Mouse (Mus musculus) bone marrow, adult 2 months (tissue): Measurements from ENCODE around the gene Xkr7. TPM values are rescaled to one million over a fixed set of nuclear protein-coding genes. Genes with fewer than 3 reads are reported as not detected.

ENCODE experiments used
- H3K27ac ChIP-seq: fragments of 200-500 bp; 2 replicates; pipeline ENCODE4 v1.5.1; 2012; ENCODE audit warnings: low read depth, mild to moderate bottlenecking, control low read depth, inconsistent platforms, low read length; ENCODE audit not compliant: control insufficient read depth, poor library complexity, insufficient read depth
- H3K4me1 ChIP-seq: fragments of 200-500 bp; 2 replicates; pipeline ENCODE4 v1.6.1; 2011; ENCODE audit warnings: low read length; ENCODE audit not compliant: control insufficient read depth, insufficient read depth
- H3K4me3 ChIP-seq: fragments of 200-500 bp; replicated peaks from 2 replicates; pipeline ENCODE3; 2011; ENCODE audit warnings: mild to moderate bottlenecking, low read depth, low read length, control low read depth; ENCODE audit not compliant: control insufficient read depth
- CTCF ChIP-seq: fragments of 200-500 bp; IDR thresholded peaks from 2 replicates; pipeline ENCODE4 v1.5.1; 2011; ENCODE audit warnings: low read length, control low read depth; ENCODE audit not compliant: control insufficient read depth, insufficient read depth
- POLR2A ChIP-seq: fragments of 200-500 bp; IDR thresholded peaks from 2 replicates; pipeline ENCODE4 v1.6.1; 2011; ENCODE audit warnings: low read depth, mild to moderate bottlenecking, control low read depth, low read length, borderline replicate concordance; ENCODE audit not compliant: control insufficient read depth
- WGBS: fragments of 180-500 bp; shearing (Covaris S2); methylation state at CpG from one replicate; pipeline ENCODE4 v1.1.7; 2018; 5-methylcytosine and 5-hydroxymethylcytosine counted together
- polyA plus RNA-seq: library from polyadenylated mRNA; stranded (reverse); fragments of >200 nt; gene quantifications from 2 replicates; pipeline ENCODE4 v1.2.4, GENCODE M21; 2011; ENCODE audit warnings: low replicate concordance; ENCODE audit not compliant: missing spikeins, insufficient read depth, insufficient read length

Xkr7 gene
- polyA plus RNA-seq, 1 experiment: not detected

GRCm38 (mm10) chr2:153055270-153055920 is 23.7 kb downstream of the Xkr7 start:
- Histone ChIP-seq H3K4me3 (no peak overlapping the region), H3K4me1 (peaks cover 1% of the 10 kb centered on the region; the same call in 1 of the 2 replicates), H3K27ac (no peak overlapping the region)
- WGBS: 58% methylated on average over 6 of the region's 6 CpGs
- TF ChIP-seq POLR2A (no peak), CTCF (no peak)

DNA sequence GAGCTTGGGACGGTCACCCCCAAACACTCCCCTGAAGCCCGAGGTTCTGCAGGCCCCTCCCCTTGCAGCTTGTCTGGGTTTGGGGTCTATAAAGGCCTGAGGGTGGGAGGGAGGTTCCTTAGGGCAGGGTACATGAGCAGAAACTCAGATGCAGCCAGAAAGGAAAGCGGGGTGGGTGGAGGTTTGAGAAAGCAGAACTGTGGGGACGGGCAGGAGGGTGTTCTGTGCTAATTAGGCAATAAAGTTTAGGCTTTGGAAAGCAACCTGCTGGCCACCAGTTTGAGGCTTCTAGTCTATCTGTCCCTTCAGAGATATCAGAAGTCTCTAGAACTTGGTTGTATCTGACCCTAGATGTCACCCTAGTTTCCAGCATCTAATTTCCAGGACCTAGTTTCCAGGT is 26.7 kb downstream of the Xkr7 start:
- Histone ChIP-seq H3K27ac (no peak overlapping the region), H3K4me3 (no peak overlapping the region), H3K4me1 (no peaks in the 10 kb centered on the region; the same call in 1 of the 2 replicates)
- WGBS: 23% methylated on average over 4 of the region's 4 CpGs
- TF ChIP-seq POLR2A (no peak), CTCF (no peak)

DNA sequence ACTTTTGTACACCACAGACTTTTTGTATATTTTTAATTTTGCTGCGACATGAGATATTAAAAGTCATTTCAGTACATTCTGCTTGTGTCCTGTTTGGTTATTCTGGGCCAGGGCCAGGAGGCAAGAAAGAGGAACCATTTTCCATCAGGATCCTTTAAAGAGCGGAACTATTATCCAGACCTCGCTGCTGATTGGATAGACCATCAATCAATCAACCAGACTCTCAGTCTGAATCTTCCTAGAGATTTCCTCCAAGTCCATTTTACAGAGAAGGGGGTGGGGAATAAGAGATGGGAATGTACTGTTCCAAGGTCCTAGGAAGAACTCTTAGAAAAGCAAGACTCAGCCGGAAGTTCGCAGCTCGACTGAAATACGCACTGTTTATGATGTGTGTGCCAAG is 28.6 kb downstream of the Xkr7 start:
- no peak for TF ChIP-seq CTCF
- TF ChIP-seq POLR2A: no peak
- WGBS: 85% methylated on average over 7 of the region's 7 CpGs
- no peak overlapping the region for H3K27ac ChIP-seq
- H3K4me1 ChIP-seq: peaks cover 3% of the 10 kb centered on the region
- H3K4me3 ChIP-seq: no peak overlapping the region

DNA sequence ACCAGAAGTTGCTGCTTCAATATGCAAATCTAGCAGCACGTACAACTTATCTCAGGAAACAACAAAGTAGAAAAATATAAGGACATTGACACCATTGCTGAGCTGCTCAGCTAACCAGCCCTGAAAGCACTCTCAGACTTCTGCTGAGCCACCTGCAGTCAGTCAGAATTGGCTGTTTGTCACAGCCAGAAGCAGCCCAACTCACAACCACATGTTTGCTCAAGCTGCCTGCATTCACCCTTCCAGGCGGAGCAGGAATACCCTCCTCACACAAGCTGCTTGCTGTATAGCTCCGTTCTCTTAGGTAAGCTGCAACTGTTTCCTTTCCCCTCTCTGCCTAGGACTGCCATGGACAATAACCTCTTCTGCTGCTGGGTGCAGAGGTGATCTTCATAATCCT is 31.7 kb downstream of the Xkr7 start:
- TF ChIP-seq CTCF: no peak
- no peak for TF ChIP-seq POLR2A
- no peak overlapping the region for H3K4me3 ChIP-seq
- 41% methylated on average over 3 of the region's 3 CpGs for WGBS
- peak overlapping the region; percentile 44; the same call in 1 of the 2 replicates for H3K27ac ChIP-seq
- peaks cover 5% of the 10 kb centered on the region for H3K4me1 ChIP-seq

DNA sequence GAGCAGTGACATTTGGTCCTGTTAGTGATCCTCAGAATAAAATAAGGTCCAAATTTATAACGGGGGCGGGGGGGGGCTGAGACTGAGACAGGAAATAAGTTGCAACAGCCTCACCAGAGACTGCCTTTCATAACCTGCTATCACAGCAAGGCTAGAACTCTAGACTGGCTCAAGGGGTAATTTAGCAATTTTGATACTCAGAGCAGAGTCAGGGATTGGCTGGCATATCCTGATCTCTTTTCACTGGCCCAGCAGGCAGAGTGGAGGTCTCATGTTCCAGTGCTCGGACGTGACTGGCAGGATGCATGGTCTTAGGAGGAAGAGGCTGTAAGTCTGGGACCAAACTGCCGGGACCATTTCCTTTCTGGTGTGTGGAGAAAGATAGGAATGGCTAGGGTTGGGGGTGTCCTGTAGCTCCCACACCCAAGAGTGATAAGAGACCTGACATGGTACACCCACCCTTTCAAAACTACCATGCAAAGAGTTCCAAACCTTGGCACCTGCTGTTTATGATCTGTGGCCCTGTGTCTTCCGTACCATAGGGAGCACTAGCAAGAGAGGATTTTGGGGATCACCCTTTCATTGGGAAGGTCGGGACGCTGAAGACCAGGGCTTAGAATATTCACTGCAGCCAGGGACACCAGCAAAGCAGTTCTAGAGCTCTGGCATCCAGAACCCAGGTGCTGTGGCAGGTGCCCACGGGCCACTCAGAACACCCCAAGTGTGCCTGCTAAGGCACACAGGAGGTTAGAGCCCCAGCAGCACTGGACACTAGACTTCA is 32.7 kb downstream of the Xkr7 start:
- no peak overlapping the region for H3K4me3 ChIP-seq
- TF ChIP-seq CTCF: no peak
- no peak for TF ChIP-seq POLR2A
- no peak overlapping the region; the same call in 1 of the 2 replicates for H3K27ac ChIP-seq
- 37% methylated on average over 9 of the region's 9 CpGs for WGBS
- peaks cover 7% of the 10 kb centered on the region for H3K4me1 ChIP-seq

GRCm38 (mm10) chr2:153065747-153066508 is 34.3 kb downstream of the Xkr7 start, which contains the start of gene Ccm2l:
Ccm2l (plus strand) TSS chr2:153065955.
- 9% methylated on average over 12 of the region's 12 CpGs for WGBS
- Histone ChIP-seq H3K27ac (peak within 1 kb of the TSS; percentile 6; the same call in 1 of the 2 replicates), H3K4me3 (no peak within 1 kb of the TSS), H3K4me1 (peaks cover 7% of the 10 kb centered on the region)
- TF ChIP-seq CTCF: no peak
- TF ChIP-seq POLR2A: no peak

- no peak for TF ChIP-seq POLR2A
- no peak for TF ChIP-seq CTCF
- 65% methylated on average over 6 of the region's 6 CpGs for WGBS
Observed at GRCm38 (mm10) chr2:153066991-153067390, 35.3 kb downstream of the Xkr7 start.

More at GRCm38 (mm10) chr2:153066991-153067390, 35.3 kb downstream of the Xkr7 start:
- Histone ChIP-seq H3K4me3 (no peak overlapping the region), H3K27ac (no peak overlapping the region), H3K4me1 (peaks cover 7% of the 10 kb centered on the region)
